Mouse (Mus musculus): ENCODE results near the gene Ptpn18. TPM values are rescaled to one million over a fixed set of nuclear protein-coding genes. Genes with fewer than 3 reads are reported as not detected.
A peak's percentile ranks its signal among the peaks of the same experiment; 100 is the strongest.

Gene Ptpn18
- polyA plus RNA-seq, 1 experiment from 2014 or later: 43.6 TPM

DNA sequence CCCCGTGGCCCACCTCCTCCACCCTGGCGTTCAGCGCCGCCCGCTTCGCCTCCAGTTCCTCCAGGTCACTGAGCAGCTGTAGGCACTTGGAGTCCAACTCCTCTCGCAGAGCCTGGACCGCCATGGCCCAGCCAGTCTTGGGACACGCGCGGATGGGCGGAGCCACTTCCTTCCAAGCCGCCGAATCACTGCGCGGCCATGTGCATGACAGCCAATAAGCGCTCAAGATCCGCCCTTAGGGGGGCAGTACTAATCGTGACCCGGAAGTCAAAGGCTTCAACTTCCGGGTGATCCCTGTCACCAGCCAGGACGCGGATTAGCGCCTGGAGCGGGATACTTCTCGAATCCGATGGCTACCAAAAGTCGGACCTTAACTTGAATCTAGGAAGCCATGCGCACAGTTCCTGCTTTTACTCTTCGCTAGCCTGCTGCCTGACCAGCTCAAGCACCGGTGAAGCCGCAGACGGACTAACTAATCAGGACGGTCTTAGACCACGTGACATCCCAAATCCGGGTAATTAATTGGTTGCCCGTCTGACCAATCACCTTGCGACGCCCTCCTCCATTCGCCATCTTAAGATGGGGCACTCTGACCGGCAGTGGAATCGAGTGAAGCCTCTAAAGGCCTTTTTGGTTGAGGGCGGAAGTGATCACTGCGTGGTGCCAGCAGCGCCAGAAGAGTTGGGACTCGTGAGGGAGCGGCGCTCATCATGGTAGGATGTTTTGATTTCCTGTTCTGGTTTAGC is 20.2 kb upstream of the Ptpn18 start, which contains the start of the genes Ccdc115 and Imp4:
Gene Ccdc115, minus strand, starts transcription at position 458 of the 746 bp plus-strand sequence.
Gene Imp4, plus strand, starts transcription at position 637 of the 746 bp plus-strand sequence.
- H3K36me3 ChIP-seq (ENCODE audit: inconsistent target): peaks cover 32% of the 10 kb centered on the region
- peaks cover 40% of the 10 kb centered on the region for H3K79me2 ChIP-seq (ENCODE audit: inconsistent target)
- H3K27ac ChIP-seq: peak within 1 kb of the TSS; percentile 92
- H3K4me3 ChIP-seq (ENCODE audit: inconsistent target): peak within 1 kb of the TSS; percentile 75
- WGBS (ENCODE audit: missing documents): under 1% methylated on average over 47 of the region's 48 CpGs

DNA sequence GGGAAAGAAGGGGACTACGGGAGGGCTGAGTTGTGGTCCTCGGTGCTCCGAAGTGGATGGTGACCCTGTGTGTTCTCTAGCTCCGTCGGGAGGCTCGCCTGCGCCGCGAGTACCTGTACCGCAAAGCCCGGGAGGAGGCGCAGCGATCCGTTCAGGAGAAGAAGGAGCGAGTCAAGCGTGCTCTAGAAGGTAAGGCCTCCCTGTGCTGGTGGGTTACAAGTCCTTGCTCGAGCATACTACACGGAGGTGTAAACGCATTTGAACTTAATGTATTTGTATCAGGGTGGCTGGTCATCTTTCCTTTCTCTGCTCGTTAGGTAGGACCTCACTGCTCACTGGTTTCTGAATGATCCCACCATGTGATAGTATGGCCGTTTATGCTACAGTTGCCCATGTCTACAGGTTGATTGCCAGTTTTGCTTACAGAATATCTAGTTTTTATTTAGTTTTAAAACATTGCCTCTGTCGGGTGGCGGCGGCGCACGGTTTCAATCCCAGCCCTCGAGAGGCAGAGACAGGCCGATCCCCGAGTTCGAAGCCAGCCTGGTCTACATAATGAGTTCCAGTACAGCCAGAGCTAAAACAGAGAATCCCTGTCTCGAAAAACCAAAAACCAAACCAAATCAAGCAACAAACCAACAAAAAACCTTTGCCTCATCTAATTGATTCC is 19.5 kb upstream of the Ptpn18 start:
- peak overlapping the region; percentile 75 for H3K4me3 ChIP-seq (ENCODE audit: inconsistent target)
- 11% methylated on average over 31 of the region's 31 CpGs for WGBS (ENCODE audit: missing documents)
- peaks cover 40% of the 10 kb centered on the region for H3K79me2 ChIP-seq (ENCODE audit: inconsistent target)
- H3K36me3 ChIP-seq (ENCODE audit: inconsistent target): peaks cover 39% of the 10 kb centered on the region
- peak overlapping the region; percentile 92 for H3K27ac ChIP-seq

DNA sequence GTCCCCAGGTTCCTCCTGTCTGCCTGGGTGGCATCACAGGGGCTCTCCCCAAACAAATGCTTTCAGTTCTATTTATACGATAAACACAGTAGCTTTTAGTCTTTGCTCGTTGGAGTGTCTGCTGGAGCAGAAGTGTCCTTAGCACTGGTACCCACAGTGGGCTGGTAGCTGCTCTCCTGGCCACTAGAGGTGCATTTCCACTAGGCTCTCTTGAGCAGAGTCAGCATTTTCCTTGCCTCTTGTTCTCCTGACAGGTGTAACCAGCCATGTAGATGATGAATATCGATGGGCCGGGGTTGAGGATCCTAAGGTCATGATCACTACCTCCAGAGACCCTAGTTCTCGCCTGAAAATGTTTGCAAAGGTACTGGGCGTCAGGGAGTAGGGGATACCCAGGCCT is 16.4 kb upstream of the Ptpn18 start:
- H3K4me3 ChIP-seq (ENCODE audit: inconsistent target): no peak overlapping the region
- H3K36me3 ChIP-seq (ENCODE audit: inconsistent target): peaks cover 34% of the 10 kb centered on the region
- peaks cover 34% of the 10 kb centered on the region for H3K79me2 ChIP-seq (ENCODE audit: inconsistent target)
- H3K27ac ChIP-seq: no peak overlapping the region
- 98% methylated on average over 6 of the region's 6 CpGs for WGBS (ENCODE audit: missing documents)

DNA sequence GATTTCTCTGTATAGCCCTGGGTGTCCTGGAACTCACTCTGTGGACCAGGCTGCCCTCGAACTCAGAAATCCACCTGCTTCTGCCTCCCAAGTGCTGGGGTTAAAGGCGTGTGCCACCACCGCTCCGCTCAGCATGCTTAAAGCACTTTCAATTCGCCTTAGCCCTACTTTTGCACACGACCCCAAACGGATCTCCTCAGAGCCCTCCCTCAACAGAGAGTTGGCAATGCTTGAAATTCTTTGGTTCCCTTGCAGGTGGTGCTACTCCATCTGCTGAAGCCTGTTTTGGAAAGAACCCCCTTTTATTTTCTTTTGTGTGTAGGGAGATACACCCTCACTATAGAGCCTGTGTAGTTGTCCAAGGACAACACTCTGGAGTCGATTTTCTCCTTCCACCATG is 1.1 kb upstream of the Ptpn18 start:
- Histone ChIP-seq H3K27ac (no peak overlapping the region), H3K36me3 (ENCODE audit: inconsistent target) (no peaks in the 10 kb centered on the region), H3K79me2 (ENCODE audit: inconsistent target) (no peaks in the 10 kb centered on the region), H3K4me3 (ENCODE audit: inconsistent target) (no peak overlapping the region)
- WGBS (ENCODE audit: missing documents): 47% methylated on average over 8 of the region's 8 CpGs

DNA sequence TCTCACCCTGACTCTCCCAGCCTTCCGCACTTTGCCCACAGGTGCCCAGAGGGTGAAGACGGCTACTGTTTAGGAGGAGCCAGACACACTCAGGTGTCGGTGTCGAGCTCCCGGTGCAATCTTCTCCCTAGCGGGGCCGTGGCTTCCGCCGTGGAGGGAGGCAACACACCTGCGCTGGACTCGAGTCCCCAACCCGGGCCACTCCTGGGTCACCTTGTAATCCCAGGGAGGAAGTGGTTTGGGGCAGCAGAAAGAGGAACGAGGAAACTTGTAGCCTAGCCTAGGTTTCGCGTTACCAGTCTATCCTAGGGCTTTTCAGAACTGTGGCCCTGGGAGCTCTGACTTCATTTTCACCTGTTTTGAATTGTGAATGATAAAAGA is 489 bp downstream of the Ptpn18 start:
- no peaks in the 10 kb centered on the region for H3K36me3 ChIP-seq (ENCODE audit: inconsistent target)
- peak overlapping the region; percentile 43 for H3K4me3 ChIP-seq (ENCODE audit: inconsistent target)
- no peaks in the 10 kb centered on the region for H3K79me2 ChIP-seq (ENCODE audit: inconsistent target)
- 1% methylated on average over 15 of the region's 15 CpGs for WGBS (ENCODE audit: missing documents)
- H3K27ac ChIP-seq: 0 out of 2 replicates have a peak overlapping the region, but pooled peaks have one; percentile 3

DNA sequence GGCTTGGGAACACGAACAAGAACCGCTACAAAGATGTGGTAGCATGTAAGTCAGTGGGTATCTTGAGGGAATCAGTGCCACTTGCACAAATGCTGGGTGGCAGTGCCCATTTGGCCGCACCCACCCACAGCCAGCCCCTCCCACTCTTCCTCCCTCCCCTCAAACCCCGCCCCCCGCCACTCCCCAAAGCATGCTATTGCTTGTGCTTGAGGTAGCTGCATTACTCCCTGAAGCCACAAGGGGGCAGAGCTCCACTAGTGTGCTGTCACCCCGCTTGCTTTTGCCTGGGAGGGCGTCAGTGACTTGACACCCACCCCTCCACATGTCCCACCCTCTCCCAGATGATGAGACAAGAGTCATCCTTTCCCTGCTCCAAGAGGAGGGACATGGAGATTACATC is 3.2 kb downstream of the Ptpn18 start:
- no peaks in the 10 kb centered on the region for H3K36me3 ChIP-seq (ENCODE audit: inconsistent target)
- H3K4me3 ChIP-seq (ENCODE audit: inconsistent target): no peak overlapping the region
- WGBS (ENCODE audit: missing documents): 27% methylated on average over 7 of the region's 7 CpGs
- H3K79me2 ChIP-seq (ENCODE audit: inconsistent target): no peaks in the 10 kb centered on the region
- H3K27ac ChIP-seq: peak overlapping the region; percentile 86

DNA sequence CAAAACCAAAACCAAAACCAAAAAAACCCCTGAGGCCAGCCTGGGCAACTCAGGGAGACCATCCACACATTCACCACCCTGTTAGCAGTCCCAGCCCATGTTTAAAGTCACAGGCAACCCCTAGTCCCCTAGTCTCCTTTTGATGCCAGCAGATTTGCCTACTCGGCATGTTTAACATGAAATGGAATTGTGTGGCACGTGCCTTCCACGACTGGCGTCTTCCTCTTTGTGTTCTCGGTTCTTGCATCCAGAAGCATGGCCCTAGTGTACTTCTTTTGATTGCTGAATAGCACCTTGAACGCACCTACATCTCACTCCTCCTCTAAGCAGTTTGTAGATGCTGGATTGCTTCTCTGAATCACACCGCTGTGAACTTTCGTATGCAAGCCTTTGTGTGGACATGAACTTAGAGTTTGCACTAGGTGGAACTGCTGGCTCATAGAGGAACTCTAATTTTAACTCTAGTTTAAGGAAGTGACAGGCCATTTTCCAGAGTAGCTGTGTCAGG is 4.8 kb downstream of the Ptpn18 start:
- 0% methylated on average over 8 of the region's 8 CpGs for WGBS (ENCODE audit: missing documents)
- Histone ChIP-seq H3K79me2 (ENCODE audit: inconsistent target) (no peaks in the 10 kb centered on the region), H3K27ac (peak overlapping the region; percentile 86), H3K36me3 (ENCODE audit: inconsistent target) (no peaks in the 10 kb centered on the region), H3K4me3 (ENCODE audit: inconsistent target) (peak overlapping the region; percentile 17; the same call in 1 of the 2 replicates)

DNA sequence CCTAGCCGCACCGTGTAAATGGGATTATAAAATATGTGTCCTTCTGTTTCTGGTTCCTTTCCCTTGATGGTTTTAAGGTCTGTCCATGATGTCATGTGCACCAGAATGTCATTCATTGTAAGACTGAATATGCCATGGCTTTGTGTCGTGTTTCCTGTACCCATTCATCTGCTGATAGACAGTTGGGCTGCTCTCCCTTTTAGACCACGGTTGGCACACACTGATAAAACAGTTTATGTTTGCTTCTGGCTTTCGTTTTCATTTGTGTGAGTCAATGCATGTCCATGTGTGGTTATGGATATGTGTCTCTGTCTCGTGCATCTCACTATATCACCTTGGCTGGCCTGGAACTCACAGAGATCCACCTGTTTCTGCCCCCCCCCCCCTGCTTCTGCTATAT is 5.9 kb downstream of the Ptpn18 start:
- Histone ChIP-seq H3K79me2 (ENCODE audit: inconsistent target) (no peaks in the 10 kb centered on the region), H3K36me3 (ENCODE audit: inconsistent target) (0 out of 2 replicates have a peak, but pooled peaks cover 5% of the 10 kb centered on the region), H3K27ac (peak overlapping the region; percentile 86), H3K4me3 (ENCODE audit: inconsistent target) (no peak overlapping the region)
- WGBS (ENCODE audit: missing documents): 51% methylated on average over 6 of the region's 6 CpGs

DNA sequence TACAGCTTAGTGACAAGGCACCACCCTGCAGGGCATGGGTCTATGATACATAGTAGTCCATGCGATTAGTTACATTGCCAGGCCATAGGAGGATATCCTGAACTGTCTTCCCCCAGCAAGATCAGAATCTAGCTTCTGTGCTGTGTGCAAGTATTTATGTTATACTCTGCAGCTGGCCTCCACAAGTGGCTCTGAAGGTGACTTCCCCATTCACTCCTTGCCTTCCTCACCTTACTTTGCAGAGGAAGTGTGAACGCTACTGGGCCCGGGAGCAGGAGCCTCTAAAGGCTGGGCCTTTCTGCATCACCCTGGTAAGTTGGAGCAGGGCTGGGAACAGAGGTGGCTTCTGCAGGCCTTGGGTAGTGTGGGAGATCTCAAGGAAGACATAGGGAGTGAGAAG is 8.5 kb downstream of the Ptpn18 start:
- Histone ChIP-seq H3K36me3 (ENCODE audit: inconsistent target) (0 out of 2 replicates have a peak, but pooled peaks cover 5% of the 10 kb centered on the region), H3K4me3 (ENCODE audit: inconsistent target) (no peak overlapping the region), H3K79me2 (ENCODE audit: inconsistent target) (peaks cover 17% of the 10 kb centered on the region; the same call in 1 of the 2 replicates), H3K27ac (peak overlapping the region; percentile 65)
- 12% methylated on average over 3 of the region's 3 CpGs for WGBS (ENCODE audit: missing documents)

DNA sequence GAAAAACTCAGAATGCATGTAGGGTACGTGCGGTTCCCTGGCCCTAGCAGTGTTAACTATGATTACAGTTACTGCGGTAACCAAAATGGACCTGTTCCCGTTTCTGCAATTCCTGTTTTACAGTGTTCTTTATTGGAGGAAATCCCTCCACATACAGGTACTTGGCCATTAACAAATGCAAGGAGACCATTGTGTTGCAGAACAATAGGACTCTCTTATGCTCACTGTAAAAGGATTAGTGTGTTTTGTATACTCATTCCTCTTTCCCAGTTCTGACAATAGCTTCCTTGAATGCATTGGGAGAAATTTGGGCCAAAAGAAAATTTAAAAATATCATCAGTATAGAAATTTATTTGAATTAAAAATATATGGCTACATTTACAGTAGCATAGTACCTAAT is 8.9 kb downstream of the Ptpn18 start:
- peak overlapping the region; percentile 65 for H3K27ac ChIP-seq
- WGBS (ENCODE audit: missing documents): 15% methylated on average over 4 of the region's 4 CpGs
- H3K36me3 ChIP-seq (ENCODE audit: inconsistent target): 0 out of 2 replicates have a peak, but pooled peaks cover 5% of the 10 kb centered on the region
- peaks cover 22% of the 10 kb centered on the region for H3K79me2 ChIP-seq (ENCODE audit: inconsistent target)
- no peak overlapping the region for H3K4me3 ChIP-seq (ENCODE audit: inconsistent target)

DNA sequence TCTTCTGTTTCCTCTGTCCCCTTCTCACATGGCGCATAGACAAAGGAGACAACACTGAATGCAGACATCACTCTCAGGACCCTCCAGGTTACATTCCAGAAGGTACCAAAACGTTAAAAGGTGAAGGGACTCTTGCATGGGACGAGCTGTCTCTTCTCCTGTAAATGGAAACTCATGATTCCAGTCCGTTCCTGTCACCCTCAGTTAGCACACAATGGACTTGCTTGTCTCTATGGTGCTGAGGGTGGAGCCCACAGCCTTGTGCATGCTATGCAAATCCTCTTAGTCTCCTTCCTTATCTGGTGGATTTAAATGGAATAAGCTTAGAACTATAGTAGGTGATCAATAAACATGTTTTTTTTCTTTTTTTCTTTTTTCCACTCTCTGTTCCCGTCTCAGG is 10.2 kb downstream of the Ptpn18 start:
- Histone ChIP-seq H3K36me3 (ENCODE audit: inconsistent target) (0 out of 2 replicates have a peak, but pooled peaks cover 5% of the 10 kb centered on the region), H3K4me3 (ENCODE audit: inconsistent target) (no peak overlapping the region), H3K27ac (no peak overlapping the region), H3K79me2 (ENCODE audit: inconsistent target) (peaks cover 35% of the 10 kb centered on the region)
- 92% methylated on average over 5 of the region's 5 CpGs for WGBS (ENCODE audit: missing documents)

DNA sequence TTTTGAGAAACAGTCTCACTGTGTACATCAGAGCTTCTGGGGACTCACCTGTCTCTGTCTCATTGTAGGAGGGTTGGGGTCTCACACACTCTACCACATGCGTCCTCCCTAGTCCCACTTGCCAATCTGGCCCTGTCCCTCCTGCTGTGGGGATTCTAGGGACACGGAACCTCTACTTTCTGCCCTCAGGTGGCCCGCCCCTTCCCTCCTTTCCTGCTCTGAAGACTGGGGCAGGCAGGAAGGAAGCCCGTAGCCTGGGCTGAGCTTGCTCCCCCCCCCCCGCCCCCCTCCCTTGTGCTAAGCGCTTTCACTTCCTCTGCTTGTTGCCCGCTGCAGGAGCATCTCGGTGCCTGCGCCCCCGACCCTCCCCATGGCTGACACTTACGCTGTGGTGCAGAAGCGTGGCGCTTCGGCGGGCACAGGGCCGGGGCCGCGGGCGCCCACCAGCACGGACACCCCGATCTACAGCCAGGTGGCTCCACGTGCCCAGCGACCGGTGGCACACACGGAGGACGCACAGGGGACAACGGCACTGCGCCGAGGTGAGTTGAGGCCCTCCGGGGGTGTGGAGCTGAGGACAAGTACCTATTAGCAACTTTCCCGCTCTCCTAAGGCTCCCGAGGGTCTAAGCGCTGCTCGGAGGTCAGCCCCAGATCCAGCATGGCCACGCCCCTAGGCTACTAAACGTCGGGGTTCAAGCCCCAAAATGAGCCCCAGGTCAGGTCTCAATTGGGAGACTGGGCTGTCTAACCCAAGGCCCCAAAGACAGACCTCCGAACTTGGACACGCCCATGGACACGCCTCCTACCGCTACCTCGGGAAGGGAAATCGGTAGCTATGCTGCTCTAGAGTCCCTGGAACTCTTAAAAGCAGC is 13.1 kb downstream of the Ptpn18 start:
- H3K27ac ChIP-seq: peak overlapping the region; percentile 88
- peaks cover 17% of the 10 kb centered on the region for H3K36me3 ChIP-seq (ENCODE audit: inconsistent target)
- 1% methylated on average over 42 of the region's 43 CpGs for WGBS (ENCODE audit: missing documents)

DNA sequence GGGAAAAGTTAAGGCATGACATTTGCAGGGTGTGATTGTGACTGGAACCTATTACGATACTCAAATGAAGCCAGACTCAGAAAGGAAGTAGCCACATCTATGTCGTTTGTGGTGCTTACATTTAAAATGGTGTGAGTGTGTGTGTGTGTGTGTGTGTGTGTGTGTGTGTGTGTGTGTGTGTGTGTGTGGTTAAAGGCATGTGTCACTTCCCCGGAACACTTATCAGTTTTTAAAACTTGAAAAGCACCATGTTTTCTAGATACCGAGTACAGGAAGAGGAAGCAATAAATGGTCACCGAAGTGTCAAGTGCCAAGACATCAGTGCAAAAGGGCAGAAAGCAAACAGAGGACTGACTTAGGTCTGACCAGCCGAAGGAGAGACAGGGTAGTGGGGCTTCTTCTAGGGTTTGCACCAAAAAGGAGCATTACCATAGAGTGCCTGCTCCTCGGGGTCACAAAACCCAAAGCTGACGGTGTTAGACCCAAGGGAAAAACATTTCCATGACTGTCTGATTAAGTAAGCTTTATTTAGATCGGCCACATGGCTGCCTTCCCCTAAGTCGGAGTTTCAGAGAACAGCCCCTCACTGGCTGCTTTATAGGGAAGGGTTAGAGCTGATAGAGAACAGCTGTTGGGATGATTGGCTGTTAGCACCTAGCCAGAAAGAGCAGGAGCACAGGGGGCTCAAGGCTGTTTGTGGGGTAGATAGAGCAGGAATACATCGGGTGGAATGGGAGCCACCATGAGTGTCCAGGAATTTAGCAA is 19.5 kb downstream of the Ptpn18 start:
- 18% methylated on average over 9 of the region's 11 CpGs for WGBS (ENCODE audit: missing documents)
- Histone ChIP-seq H3K27ac (peak overlapping the region; percentile 17; the same call in 1 of the 2 replicates), H3K4me3 (ENCODE audit: inconsistent target) (no peak overlapping the region), H3K79me2 (ENCODE audit: inconsistent target) (peaks cover 15% of the 10 kb centered on the region), H3K36me3 (ENCODE audit: inconsistent target) (peaks cover 13% of the 10 kb centered on the region)

More for the DNA sequence above, 13.1 kb downstream of the Ptpn18 start:
- peak overlapping the region; percentile 85 for H3K4me3 ChIP-seq (ENCODE audit: inconsistent target)
- peaks cover 43% of the 10 kb centered on the region for H3K79me2 ChIP-seq (ENCODE audit: inconsistent target)
